Mouse (Mus musculus) lung, embryonic 15.5 days (tissue): ENCODE measurements around the gene Ehbp1. TPM values are rescaled to one million over a fixed set of nuclear protein-coding genes. Genes with fewer than 3 reads are reported as not detected.

ENCODE experiments used
- ATAC-seq: fragments of 200-750 bp; cut with Nextera tagmentation; 2 replicates; pipeline ENCODE4 v1.8.0; 2017; ENCODE audit warnings: moderate number of reproducible peaks, borderline replicate concordance; ENCODE audit not compliant: low FRiP score, low TSS enrichment; ENCODE audit errors: extremely low read depth
- H3K27ac ChIP-seq: fragments of 300-500 bp; sonication (generic); 2 replicates; pipeline ENCODE4 v1.5.1; 2015; ENCODE audit warnings: moderate library complexity, mild to moderate bottlenecking, inconsistent platforms
- H3K27me3 ChIP-seq: fragments of 300-500 bp; sonication (generic); 2 replicates; pipeline ENCODE4 v1.6.1; 2015; ENCODE audit warnings: inconsistent platforms
- H3K36me3 ChIP-seq: fragments of 300-500 bp; sonication (generic); 2 replicates; pipeline ENCODE4 v1.6.1; 2015; ENCODE audit warnings: inconsistent platforms
- H3K4me1 ChIP-seq: fragments of 300-500 bp; sonication (generic); 2 replicates; pipeline ENCODE4 v1.6.1; 2015; ENCODE audit warnings: inconsistent platforms
- H3K4me2 ChIP-seq: fragments of 300-500 bp; sonication (generic); 2 replicates; pipeline ENCODE4 v1.6.1; 2015; ENCODE audit warnings: inconsistent platforms, mild to moderate bottlenecking, moderate library complexity
- H3K4me3 ChIP-seq: fragments of 300-500 bp; sonication (generic); 2 replicates; pipeline ENCODE4 v1.5.1; 2015; ENCODE audit warnings: mild to moderate bottlenecking, inconsistent platforms
- H3K9ac ChIP-seq: fragments of 300-500 bp; sonication (generic); 2 replicates; pipeline ENCODE4 v1.6.1; 2015; ENCODE audit warnings: inconsistent platforms
- H3K9me3 ChIP-seq: fragments of 300-500 bp; sonication (generic); 2 replicates; pipeline ENCODE4 v1.6.1; 2016; ENCODE audit warnings: inconsistent platforms
- WGBS: fragments of 180-500 bp; shearing (Covaris S2); methylation state at CpG from one replicate; pipeline ENCODE4 v1.1.7; 2015; 5-methylcytosine and 5-hydroxymethylcytosine counted together
- polyA plus RNA-seq: library from polyadenylated mRNA; unstranded; fragments of >200 nt; fragmentation: Nextera tagmentation; extraction: Ambion mirVana; gene quantifications from 2 replicates; pipeline ENCODE4 v1.2.1, GENCODE M21; 2015

Gene Ehbp1
- polyA plus RNA-seq, 1 experiment from 2014 or later: 11.2 TPM

- Histone ChIP-seq H3K27me3 (no peaks in the 10 kb centered on the region), H3K4me2 (no peak overlapping the region), H3K4me3 (no peak overlapping the region), H3K9ac (no peak overlapping the region), H3K9me3 (no peaks in the 10 kb centered on the region), H3K4me1 (no peaks in the 10 kb centered on the region), H3K27ac (no peak overlapping the region), H3K36me3 (no peaks in the 10 kb centered on the region)
- WGBS: 89% methylated on average over 3 of the region's 3 CpGs
- no peak for ATAC-seq
These were observed 373.2 kb downstream of the Ehbp1 start for GRCm38 (mm10) chr11:21968922-21969321.

Other genes with a start within 250 kb of the Ehbp1 start
- gene Tmem17, start 169.8 kb upstream of the Ehbp1 start, polyA plus RNA-seq: 18.3 and 19.7 TPM in 2 replicates